Mouse (Mus musculus) intestine, embryonic 14.5 days (tissue): ENCODE measurements around the gene Mycbpap. TPM values are rescaled to one million over a fixed set of nuclear protein-coding genes. Genes with fewer than 3 reads are reported as not detected.
A peak's percentile ranks its signal among the peaks of the same experiment; 100 is the strongest.

ENCODE experiments used
- ATAC-seq: fragments of 200-750 bp; cut with Nextera tagmentation; replicated peaks from 2 replicates; pipeline ENCODE4 v1.8.0; 2017; ENCODE audit warnings: low read depth, moderate number of reproducible peaks, moderate TSS enrichment, moderate library complexity; ENCODE audit not compliant: low FRiP score, low TSS enrichment
- DNase-seq: peaks from one replicate; pipeline ENCODE4 v3.0.0-alpha.2; 2018; ENCODE audit warnings: low spot score
- H3K27ac ChIP-seq: fragments of 300-500 bp; sonication (generic); 2 replicates; pipeline ENCODE4 v1.5.1; 2014; ENCODE audit warnings: low read depth, mild to moderate bottlenecking, control low read depth
- H3K27me3 ChIP-seq: fragments of 300-500 bp; sonication (generic); replicated peaks from 2 replicates; pipeline ENCODE4 v1.6.1; 2014; ENCODE audit warnings: low read length, control low read depth; ENCODE audit not compliant: control insufficient read depth, insufficient read depth
- H3K36me3 ChIP-seq: fragments of 300-500 bp; sonication (generic); 2 replicates; pipeline ENCODE4 v1.6.1; 2014; ENCODE audit warnings: low read length, control low read depth; ENCODE audit not compliant: control insufficient read depth, insufficient read depth
- H3K4me1 ChIP-seq: fragments of 300-500 bp; sonication (generic); replicated peaks from 2 replicates; pipeline ENCODE4 v1.6.1; 2014; ENCODE audit warnings: low read length, control low read depth, mixed read lengths; ENCODE audit not compliant: control insufficient read depth, insufficient read depth
- H3K4me2 ChIP-seq: fragments of 300-500 bp; sonication (generic); 2 replicates; pipeline ENCODE4 v1.6.1; 2014; ENCODE audit warnings: low read length
- H3K4me3 ChIP-seq: fragments of 300-500 bp; sonication (generic); 2 replicates; pipeline ENCODE4 v1.5.1; 2014; ENCODE audit warnings: low read depth, low read length, control low read depth, mixed read lengths
- H3K9ac ChIP-seq: fragments of 300-500 bp; sonication (generic); 2 replicates; pipeline ENCODE4 v1.6.1; 2014; ENCODE audit warnings: mild to moderate bottlenecking, low read length
- H3K9me3 ChIP-seq: fragments of 300-500 bp; sonication (generic); 2 replicates; pipeline ENCODE4 v1.6.1; 2016; ENCODE audit warnings: low read length, control low read depth; ENCODE audit not compliant: control insufficient read depth
- WGBS: fragments of 180-500 bp; shearing (Covaris S2); extraction: QIAGEN DNeasy Blood & Tissue Kit; methylation state at CpG from one replicate; pipeline ENCODE4 v1.1.7; 2014; 5-methylcytosine and 5-hydroxymethylcytosine counted together
- polyA plus RNA-seq: library from polyadenylated mRNA; unstranded; fragments of >200 nt; fragmentation: Nextera tagmentation; extraction: Ambion mirVana; gene quantifications from 2 replicates; pipeline ENCODE4 v1.2.1, GENCODE M21; 2014

Gene Mycbpap
- polyA plus RNA-seq, 1 experiment from 2014 or later = 1.8 TPM

GRCm38 (mm10) chr11:94558226-94558625, 36.7 kb upstream of the Mycbpap start:
- Histone ChIP-seq H3K27ac (no peak overlapping the region), H3K9me3 (no peaks in the 10 kb centered on the region), H3K36me3 (no peaks in the 10 kb centered on the region), H3K9ac (no peak overlapping the region), H3K4me2 (no peak overlapping the region), H3K27me3 (no peaks in the 10 kb centered on the region), H3K4me3 (no peak overlapping the region), H3K4me1 (no peaks in the 10 kb centered on the region)
- DNase-seq = no peak
- WGBS = 65% methylated on average over 3 of the region's 3 CpGs
- ATAC-seq = no peak

GRCm38 (mm10) chr11:94550442-94550744, 28.9 kb upstream of the Mycbpap start:
- no peak for ATAC-seq
- no peak overlapping the region for H3K4me3 ChIP-seq
- no peaks in the 10 kb centered on the region for H3K9me3 ChIP-seq
- no peaks in the 10 kb centered on the region for H3K36me3 ChIP-seq
- H3K4me2 ChIP-seq = no peak overlapping the region
- H3K27ac ChIP-seq = no peak overlapping the region
- H3K9ac ChIP-seq = no peak overlapping the region
- no peaks in the 10 kb centered on the region for H3K4me1 ChIP-seq
- no peak for DNase-seq
- H3K27me3 ChIP-seq = no peaks in the 10 kb centered on the region
- 78% methylated on average over 5 of the region's 5 CpGs for WGBS

DNA sequence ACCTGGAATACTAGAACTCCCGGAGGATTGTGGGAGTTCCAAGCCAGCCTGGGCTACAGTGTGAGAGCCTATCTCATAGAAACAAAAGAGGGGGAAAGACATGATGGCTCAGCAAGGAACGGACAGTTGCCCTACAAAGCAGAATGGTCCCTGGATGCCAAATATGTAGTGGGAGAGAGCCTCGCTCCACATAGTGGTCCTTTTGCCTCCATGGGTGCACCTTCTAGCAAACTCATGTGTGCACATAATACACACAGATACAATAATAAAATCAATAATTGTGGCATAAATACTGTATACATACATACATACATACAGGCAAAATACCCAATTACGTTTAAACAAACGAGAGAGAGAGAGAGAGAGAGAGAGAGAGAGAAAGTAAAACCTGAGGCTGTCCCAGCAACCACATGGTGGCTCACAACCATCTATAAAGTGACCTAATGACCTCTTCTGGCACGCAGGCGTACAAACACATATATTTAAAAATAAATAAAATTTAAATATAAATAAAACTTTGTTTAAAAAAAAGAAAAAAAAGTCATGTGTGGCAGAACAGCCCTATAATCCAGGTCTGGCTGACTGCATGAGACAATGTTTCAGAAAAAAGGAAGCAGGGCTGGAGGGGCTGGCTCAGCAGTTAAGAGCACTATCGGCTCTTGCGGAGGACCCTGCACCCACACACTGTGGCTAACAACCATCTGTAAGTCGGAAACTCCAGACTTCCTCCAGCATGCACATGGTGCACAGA, 28.3 kb upstream of the Mycbpap start:
- Histone ChIP-seq H3K27ac (peak overlapping the region; percentile 66; the same call in 1 of the 2 replicates), H3K4me2 (0 out of 2 replicates have a peak overlapping the region, but pooled peaks have one; percentile 80), H3K4me1 (no peaks in the 10 kb centered on the region), H3K27me3 (no peaks in the 10 kb centered on the region), H3K9ac (no peak overlapping the region), H3K4me3 (no peak overlapping the region), H3K9me3 (no peaks in the 10 kb centered on the region), H3K36me3 (no peaks in the 10 kb centered on the region)
- ATAC-seq (no peak), DNase-seq (no peak)
- WGBS = 63% methylated on average over 10 of the region's 10 CpGs

DNA sequence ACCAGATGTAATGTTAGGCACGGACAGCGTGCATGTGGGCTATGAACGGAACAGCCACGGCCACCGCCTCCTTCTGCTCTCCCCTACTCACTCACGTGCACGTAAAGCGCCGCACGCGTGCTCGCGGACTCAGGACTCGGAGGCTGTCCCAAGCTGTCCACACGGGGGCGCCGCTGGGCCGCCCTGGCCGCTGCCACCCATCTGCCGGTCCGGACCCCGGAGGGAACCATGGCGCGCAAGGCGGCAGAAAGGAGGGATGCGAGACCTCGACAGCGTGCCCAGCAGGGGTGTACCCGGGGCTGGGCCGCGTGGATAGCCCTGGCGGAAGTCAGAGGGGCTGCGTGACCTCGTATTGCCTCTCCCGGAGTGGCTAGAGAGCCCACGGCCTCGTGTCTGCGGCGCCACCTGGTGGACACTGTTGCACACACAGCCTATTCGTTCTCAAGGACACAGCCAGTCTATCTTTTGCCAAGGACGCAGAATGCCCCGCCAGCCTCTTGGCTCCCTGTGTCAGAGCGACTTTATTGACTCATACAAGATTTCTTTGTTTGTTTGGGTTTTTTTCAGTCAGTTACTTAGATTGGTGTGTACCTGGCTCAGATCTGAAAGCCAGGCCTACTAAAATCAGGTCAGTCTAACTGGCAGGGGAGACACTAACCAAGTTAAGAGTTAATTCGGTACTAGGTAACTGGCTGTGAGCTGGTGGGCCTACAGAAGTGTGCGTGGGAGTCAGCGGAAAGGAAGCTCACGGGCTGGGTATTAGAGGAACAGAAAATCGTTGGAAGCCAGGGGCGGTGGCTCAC, 27.5 kb upstream of the Mycbpap start, which contains the start of gene Rsad1:
Gene Rsad1, minus strand, starts transcription at position 368 of the 803 bp plus-strand sequence.
- no peaks in the 10 kb centered on the region for H3K9me3 ChIP-seq
- DNase-seq (peak; percentile 98), ATAC-seq (peak; percentile 77)
- H3K36me3 ChIP-seq = no peaks in the 10 kb centered on the region
- H3K9ac ChIP-seq = peak within 1 kb of the TSS; percentile 61
- H3K4me1 ChIP-seq = no peaks in the 10 kb centered on the region
- no peaks in the 10 kb centered on the region for H3K27me3 ChIP-seq
- peak within 1 kb of the TSS; percentile 66 for H3K27ac ChIP-seq
- 4% methylated on average over 43 of the region's 49 CpGs for WGBS
- H3K4me3 ChIP-seq = peak within 1 kb of the TSS; percentile 57
- H3K4me2 ChIP-seq = peak within 1 kb of the TSS; percentile 80

DNA sequence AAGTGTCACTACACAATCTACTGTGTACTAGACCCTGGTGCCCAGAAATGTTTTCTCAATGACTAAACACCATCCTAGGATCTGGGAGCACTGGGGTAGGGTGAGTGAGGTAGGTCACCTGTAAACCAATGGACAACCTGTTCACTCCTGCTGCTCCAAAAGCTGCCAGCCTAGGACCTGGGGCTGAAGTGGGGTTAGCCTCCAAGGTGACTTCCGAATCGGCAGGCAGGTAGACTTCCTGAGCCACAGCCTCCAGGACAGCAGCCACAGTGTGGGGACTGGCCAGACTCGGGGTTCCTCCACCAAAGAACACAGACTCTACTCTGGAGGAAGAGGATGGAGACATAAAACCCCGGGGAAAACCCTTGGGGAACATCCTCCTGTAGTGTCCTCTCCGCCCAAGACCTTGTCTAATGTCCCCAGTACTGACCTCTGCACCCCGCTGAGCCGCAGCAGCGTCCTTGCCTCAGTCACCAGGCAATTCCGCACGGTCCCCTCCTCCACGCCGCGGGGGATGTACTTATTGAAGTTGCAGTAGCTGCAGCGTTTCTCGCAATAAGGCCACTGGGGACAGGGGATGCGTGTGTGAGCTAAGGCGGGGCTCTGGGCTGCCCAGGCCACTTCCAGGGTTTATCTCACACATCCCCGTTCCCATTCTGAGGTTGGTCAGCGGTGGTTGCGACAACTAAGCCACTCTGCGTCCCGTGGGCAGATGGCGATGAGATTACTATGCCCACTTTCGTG, 26.7 kb upstream of the Mycbpap start:
- no peaks in the 10 kb centered on the region for H3K4me1 ChIP-seq
- peak; percentile 10 for ATAC-seq
- WGBS = 11% methylated on average over 24 of the region's 24 CpGs
- no peaks in the 10 kb centered on the region for H3K27me3 ChIP-seq
- H3K9me3 ChIP-seq = no peaks in the 10 kb centered on the region
- H3K36me3 ChIP-seq = no peaks in the 10 kb centered on the region
- no peak overlapping the region for H3K27ac ChIP-seq
- H3K9ac ChIP-seq = peak overlapping the region; percentile 61
- peak overlapping the region; percentile 80 for H3K4me2 ChIP-seq
- no peak for DNase-seq
- peak overlapping the region; percentile 57 for H3K4me3 ChIP-seq

GRCm38 (mm10) chr11:94547271-94547670, 25.7 kb upstream of the Mycbpap start:
- ATAC-seq (no peak), DNase-seq (no peak)
- Histone ChIP-seq H3K9me3 (no peaks in the 10 kb centered on the region), H3K4me3 (no peak overlapping the region), H3K27me3 (no peaks in the 10 kb centered on the region), H3K4me2 (no peak overlapping the region), H3K4me1 (no peaks in the 10 kb centered on the region), H3K9ac (no peak overlapping the region), H3K36me3 (peaks cover 4% of the 10 kb centered on the region; the same call in 1 of the 2 replicates), H3K27ac (no peak overlapping the region)
- WGBS = 93% methylated on average over 6 of the region's 6 CpGs

DNA sequence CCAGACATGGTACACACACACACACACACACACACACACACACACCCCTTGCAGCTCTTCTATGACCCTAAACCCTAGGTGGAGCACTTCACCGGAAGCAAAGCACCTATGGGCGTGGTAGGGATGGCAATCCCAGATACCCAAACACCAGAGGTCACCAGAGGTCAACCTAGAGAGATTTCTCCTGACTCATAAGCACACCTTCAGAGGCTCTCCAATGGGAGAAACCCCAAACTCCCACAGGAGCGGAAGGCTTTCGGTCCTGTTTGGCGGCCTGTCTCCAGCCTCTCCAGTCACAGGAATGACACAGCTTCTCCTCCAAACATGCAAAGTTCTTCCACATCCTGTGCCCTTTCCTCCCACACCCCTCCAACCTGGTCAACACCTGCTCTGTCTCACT, 24.8 kb upstream of the Mycbpap start:
- H3K9ac ChIP-seq = no peak overlapping the region
- H3K4me3 ChIP-seq = no peak overlapping the region
- H3K27ac ChIP-seq = no peak overlapping the region
- WGBS = 91% methylated on average over 5 of the region's 5 CpGs
- no peaks in the 10 kb centered on the region for H3K9me3 ChIP-seq
- ATAC-seq = no peak
- no peaks in the 10 kb centered on the region for H3K4me1 ChIP-seq
- peaks cover 9% of the 10 kb centered on the region; the same call in 1 of the 2 replicates for H3K36me3 ChIP-seq
- DNase-seq = no peak
- H3K4me2 ChIP-seq = no peak overlapping the region
- H3K27me3 ChIP-seq = no peaks in the 10 kb centered on the region

- Histone ChIP-seq H3K4me1 (no peaks in the 10 kb centered on the region), H3K27ac (no peak overlapping the region), H3K9me3 (no peaks in the 10 kb centered on the region), H3K36me3 (peaks cover 9% of the 10 kb centered on the region; the same call in 1 of the 2 replicates), H3K4me3 (no peak overlapping the region), H3K27me3 (no peaks in the 10 kb centered on the region), H3K4me2 (no peak overlapping the region), H3K9ac (no peak overlapping the region)
- ATAC-seq (no peak), DNase-seq (no peak)
- 56% methylated on average over 18 of the region's 18 CpGs for WGBS
Measured at GRCm38 (mm10) chr11:94544422-94544821, 22.9 kb upstream of the Mycbpap start.
